Mouse (Mus musculus) thymus, adult 2 months (tissue): Measurements from ENCODE around the gene Pygb.

ENCODE experiments used
- CTCF ChIP-seq: fragments of 200-500 bp; IDR thresholded peaks from 2 replicates; pipeline ENCODE4 v1.5.1; 2012; ENCODE audit warnings: mild to moderate bottlenecking, control low read depth, low read length, moderate library complexity, borderline replicate concordance; ENCODE audit not compliant: control insufficient read depth, poor library complexity, insufficient read depth; ENCODE audit errors: extremely low read depth
- POLR2A ChIP-seq: fragments of 200-500 bp; IDR thresholded peaks from 2 replicates; pipeline ENCODE4 v1.6.1; 2012; ENCODE audit warnings: mild to moderate bottlenecking, low read length, control low read depth, moderate library complexity; ENCODE audit not compliant: control insufficient read depth, poor library complexity, insufficient read depth; ENCODE audit errors: extremely low read depth

DNA sequence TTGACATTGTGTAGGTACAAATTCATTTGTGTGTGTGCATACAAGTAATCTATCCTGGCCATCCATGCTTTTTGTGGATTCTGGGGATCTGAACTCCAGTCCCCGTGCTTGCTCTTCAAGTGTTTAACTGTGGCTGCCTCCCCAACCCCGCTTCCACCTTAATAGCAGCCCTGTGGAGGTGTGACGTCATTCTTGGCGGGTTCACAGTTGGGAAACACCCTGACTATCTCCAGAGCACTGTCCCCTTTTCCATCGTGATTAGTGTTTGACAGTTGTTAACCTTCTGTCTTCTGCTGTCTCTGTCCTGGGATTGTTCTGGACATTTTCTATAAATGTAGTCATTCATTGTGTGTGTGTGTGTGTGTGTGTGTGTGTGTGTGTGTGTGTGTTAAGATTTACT is 24.1 kb downstream of the Pygb start:
- TF ChIP-seq CTCF (no peak), POLR2A (no peak)
